Mouse (Mus musculus): ENCODE measurements around the gene Abhd2. TPM values are rescaled to one million over a fixed set of nuclear protein-coding genes. Genes with fewer than 3 reads are reported as not detected.

The Abhd2 gene
- polyA plus RNA-seq (2017; shearing (Covaris generic)): 10 to 100 TPM; 16.9 to 27.7 TPM

- peak; percentile 94 for ATAC-seq
Observed at GRCm38 (mm10) chr7:79272789-79273718, at the start of gene Abhd2. TSS of gene Abhd2 (plus strand) at chr7:79273199.

GRCm38 (mm10) chr7:79225477-79225876, 47.5 kb upstream of the Abhd2 start:
- ATAC-seq: no peak

- no peak for ATAC-seq
Observed at GRCm38 (mm10) chr7:79226172-79226571, 46.8 kb upstream of the Abhd2 start.

- no peak for ATAC-seq
Observed at GRCm38 (mm10) chr7:79226834-79227486, 46.0 kb upstream of the Abhd2 start.

- peak; percentile 46 for ATAC-seq
Observed at GRCm38 (mm10) chr7:79228471-79228870, 44.5 kb upstream of the Abhd2 start.

GRCm38 (mm10) chr7:79231577-79231976, 41.4 kb upstream of the Abhd2 start:
- no peak for ATAC-seq

GRCm38 (mm10) chr7:79232048-79232447, 41.0 kb upstream of the Abhd2 start:
- no peak for ATAC-seq

- ATAC-seq: no peak
Observed at GRCm38 (mm10) chr7:79238741-79239140, 34.3 kb upstream of the Abhd2 start.

- ATAC-seq: no peak
Observed at GRCm38 (mm10) chr7:79241931-79242625, 30.9 kb upstream of the Abhd2 start.

- no peak for ATAC-seq
Observed at GRCm38 (mm10) chr7:79243236-79243635, 29.8 kb upstream of the Abhd2 start.

- no peak for ATAC-seq
Observed at GRCm38 (mm10) chr7:79246039-79246670, 26.8 kb upstream of the Abhd2 start.

GRCm38 (mm10) chr7:79247408-79247807, 25.6 kb upstream of the Abhd2 start:
- ATAC-seq: no peak

GRCm38 (mm10) chr7:79247881-79248389, 25.1 kb upstream of the Abhd2 start:
- no peak for ATAC-seq

- ATAC-seq: peak; percentile 63
Observed at GRCm38 (mm10) chr7:79249581-79249980, 23.4 kb upstream of the Abhd2 start.

- ATAC-seq: no peak
Observed at GRCm38 (mm10) chr7:79254248-79254888, 18.6 kb upstream of the Abhd2 start.

GRCm38 (mm10) chr7:79255350-79255749, 17.6 kb upstream of the Abhd2 start:
- ATAC-seq: no peak

GRCm38 (mm10) chr7:79255752-79256151, 17.2 kb upstream of the Abhd2 start:
- ATAC-seq: no peak

- ATAC-seq: no peak
Observed at GRCm38 (mm10) chr7:79256716-79257115, 16.3 kb upstream of the Abhd2 start.

- no peak for ATAC-seq
Observed at GRCm38 (mm10) chr7:79258981-79259542, 13.9 kb upstream of the Abhd2 start.

GRCm38 (mm10) chr7:79262478-79262877, 10.5 kb upstream of the Abhd2 start:
- no peak for ATAC-seq

GRCm38 (mm10) chr7:79263776-79264175, 9.2 kb upstream of the Abhd2 start:
- no peak for ATAC-seq

- ATAC-seq: no peak
Observed at GRCm38 (mm10) chr7:79266228-79266627, 6.8 kb upstream of the Abhd2 start.

Measured in activated CD4-positive, CD25-positive, alpha-beta regulatory T cell, adult 4 months (primary cell).